Mouse (Mus musculus): Measurements from ENCODE around the gene Eif3i. TPM values are rescaled to one million over a fixed set of nuclear protein-coding genes. Genes with fewer than 3 reads are reported as not detected.

The Eif3i gene
- total RNA-seq, 2 experiments from 2014 or later: 174 to 175 TPM

DNA sequence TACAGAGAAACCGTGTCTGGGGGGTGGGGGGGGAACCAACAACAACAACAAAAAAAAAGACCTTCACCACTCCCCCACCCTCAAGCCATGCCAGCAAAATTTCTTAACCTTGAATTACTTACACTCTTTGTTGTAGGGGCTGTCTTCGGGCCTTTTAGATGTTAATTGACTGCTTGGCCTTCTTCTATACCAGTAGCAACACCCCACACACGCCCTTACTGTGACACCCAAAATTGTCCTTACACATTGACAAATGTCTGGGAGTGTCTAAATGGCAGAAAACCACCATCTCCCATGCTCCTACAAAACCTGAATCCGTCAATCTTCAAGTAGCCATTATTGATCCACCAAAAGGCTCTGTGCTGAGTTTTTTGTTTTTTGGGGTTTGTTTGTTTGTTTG is 56.3 kb downstream of the Eif3i start:
- DNase-seq (ENCODE audit: low spot score in 2 of 2): no peak

DNA sequence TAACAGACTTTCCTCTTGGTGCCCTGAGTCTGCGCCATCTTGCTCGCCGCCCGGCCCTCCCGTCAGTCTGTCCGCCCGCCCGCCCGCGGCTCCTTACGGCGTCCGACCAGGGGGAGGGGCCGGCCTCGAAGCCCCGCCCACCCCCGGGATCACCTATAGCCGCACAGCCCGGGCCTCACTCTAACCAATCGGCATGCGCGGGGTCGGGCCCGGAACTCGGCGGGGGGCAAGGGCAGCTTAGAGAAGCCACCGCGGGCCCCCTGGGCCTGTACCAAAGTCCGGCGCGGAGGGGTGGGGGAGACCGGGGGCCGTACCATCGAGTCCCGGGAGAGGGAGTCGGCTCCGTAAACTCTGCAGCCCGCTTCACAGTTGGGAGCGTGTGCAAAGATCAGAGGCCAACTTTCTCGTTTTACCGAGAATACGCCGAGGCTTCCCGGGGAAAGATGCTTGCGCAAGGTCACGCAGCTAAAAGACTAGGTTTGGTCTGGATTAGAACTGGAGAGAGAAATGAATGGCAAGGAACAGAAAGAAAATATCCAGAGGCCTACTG is 57.8 kb downstream of the Eif3i start, which contains the start of gene Hdac1:
Gene Hdac1 (minus strand): TSS at position 122 of the 550 bp plus-strand sequence.
- DNase-seq (ENCODE audit: low spot score in 2 of 2): peak; percentile 97

Small RNA genes within 50 kb of the gene (microRNA-seq; reads per million reads assigned to microRNA genes)
- gene Mir8119 (ENCODE audit: borderline number of aligned reads in 2 of 2): 0 reads per million in 2 experiments

Other genes starting within 250 kb of the Eif3i start
- gene Zbtb8a, start 222.5 kb downstream of the Eif3i start, total RNA-seq (2021): 1 to 10 TPM; 2.7 to 3.7 TPM
- under 1 TPM; 0.13 to 0.45 TPM for gene Zbtb8b, start 159.8 kb downstream of the Eif3i start, total RNA-seq (2021)
- 10 to 100 TPM; 56.8 to 71.5 TPM for gene Bsdc1, start 139.1 kb downstream of the Eif3i start, total RNA-seq (2021)
- gene Tssk3, start 109.6 kb downstream of the Eif3i start, total RNA-seq (2021): not detected
- gene Fam229a, start 109.5 kb downstream of the Eif3i start, total RNA-seq (2021): not detected
- gene Marcksl1, start 87.1 kb downstream of the Eif3i start, total RNA-seq (2021): 10 to 100 TPM; 29.3 to 30.4 TPM
- gene Hdac1, start 57.9 kb downstream of the Eif3i start, total RNA-seq (2021): 10 to 100 TPM; 38.9 to 48.2 TPM
- gene Lck, start 27.0 kb downstream of the Eif3i start, total RNA-seq (2021): 1 to 10 TPM; 1.8 to 2.3 TPM
- 10 to 100 TPM; 28.2 to 31.4 TPM for gene Fam167b, start 22.1 kb downstream of the Eif3i start, total RNA-seq (2021)
- 100 to 1,000 TPM in 1 of 2 experiments, 10 to 100 TPM in 1; 84.9 to 105 TPM for gene Tmem234, start within 50 bp of the Eif3i start, total RNA-seq (2021)
- gene Dcdc2b, start 13.6 kb upstream of the Eif3i start, total RNA-seq (2021): 1 to 10 TPM; 1.5 to 1.7 TPM
- 10 to 100 TPM; 27.0 to 28.6 TPM for gene Iqcc, start 18.5 kb upstream of the Eif3i start, total RNA-seq (2021)
- gene Ccdc28b, start 23.3 kb upstream of the Eif3i start, total RNA-seq (2021): 10 to 100 TPM; 29.6 to 35.8 TPM
- 10 to 100 TPM; 63.5 to 69.2 TPM for gene Txlna, start 40.4 kb upstream of the Eif3i start, total RNA-seq (2021)
- gene Kpna6, start 72.1 kb upstream of the Eif3i start, total RNA-seq (2021): 10 to 100 TPM; 92.4 to 96.3 TPM
- 10 to 100 TPM; 11.7 to 13.0 TPM for gene Tmem39b, start 96.2 kb upstream of the Eif3i start, total RNA-seq (2021)
- gene Khdrbs1, start 141.7 kb upstream of the Eif3i start, total RNA-seq (2021): 10 to 100 TPM; 53.5 to 72.4 TPM
- gene Ptp4a2, start 210.6 kb upstream of the Eif3i start, total RNA-seq (2021): 100 to 1,000 TPM; 291 to 386 TPM